Mouse (Mus musculus): ENCODE measurements around the gene Ripply1. TPM values are rescaled to one million over a fixed set of nuclear protein-coding genes. Genes with fewer than 3 reads are reported as not detected.

The Ripply1 gene
- total and polyA plus RNA-seq, 2 experiments from 2014 or later = not detected

GRCm38 (mm10) chrX:139800406-139800878, 18.3 kb upstream of the Ripply1 start, which contains the start of gene Cldn2:
Cldn2 (plus strand) TSS chrX:139800828.
- Histone ChIP-seq H3K9me3 (ENCODE audit: low read length) (no peaks in the 10 kb centered on the region), H3K9ac (replicated peaks; ENCODE audit: low read length) (no peak within 1 kb of the TSS), H3K4me2 (ENCODE audit: low read depth, low read length) (no peak within 1 kb of the TSS), H3K36me3 (ENCODE audit: insufficient read depth, low read length) (no peaks in the 10 kb centered on the region), H3K27me3 (ENCODE audit: insufficient read depth, low read length) (no peaks in the 10 kb centered on the region; the same call in 1 of the 2 replicates), H3K4me1 (ENCODE audit: insufficient read depth, low read length) (no peaks in the 10 kb centered on the region), H3K4me3 (ENCODE audit: low read length) (no peak within 1 kb of the TSS), H3K27ac (no peak within 1 kb of the TSS)
- 70% methylated on average over 8 of the region's 8 CpGs for WGBS
- no peak for ATAC-seq
- TF ChIP-seq CTCF (IDR thresholded peaks at IDR 0.05; ENCODE audit: low read depth) = no peak
- no peak for DNase-seq (ENCODE audit: low spot score)

GRCm38 (mm10) chrX:139799953-139800352, 17.8 kb upstream of the Ripply1 start:
- Histone ChIP-seq H3K4me3 (ENCODE audit: low read length) (no peak overlapping the region), H3K4me1 (ENCODE audit: insufficient read depth, low read length) (no peaks in the 10 kb centered on the region), H3K4me2 (ENCODE audit: low read depth, low read length) (no peak overlapping the region), H3K36me3 (ENCODE audit: insufficient read depth, low read length) (no peaks in the 10 kb centered on the region), H3K27me3 (ENCODE audit: insufficient read depth, low read length) (no peaks in the 10 kb centered on the region; the same call in 1 of the 2 replicates), H3K9me3 (ENCODE audit: low read length) (no peaks in the 10 kb centered on the region), H3K9ac (replicated peaks; ENCODE audit: low read length) (no peak overlapping the region), H3K27ac (no peak overlapping the region)
- TF ChIP-seq CTCF (IDR thresholded peaks at IDR 0.05; ENCODE audit: low read depth) = no peak
- WGBS = 88% methylated on average over 3 of the region's 3 CpGs
- no peak for DNase-seq (ENCODE audit: low spot score)
- no peak for ATAC-seq

- WGBS = 69% methylated on average over 9 of the region's 9 CpGs
- DNase-seq (ENCODE audit: low spot score) (no peak), ATAC-seq (no peak)
These were observed 15.7 kb upstream of the Ripply1 start for GRCm38 (mm10) chrX:139797875-139798274.

GRCm38 (mm10) chrX:139796037-139796436, 13.9 kb upstream of the Ripply1 start:
- Histone ChIP-seq H3K4me1 (ENCODE audit: insufficient read depth, low read length) (no peaks in the 10 kb centered on the region), H3K9me3 (ENCODE audit: low read length) (no peaks in the 10 kb centered on the region), H3K9ac (replicated peaks; ENCODE audit: low read length) (no peak overlapping the region), H3K36me3 (ENCODE audit: insufficient read depth, low read length) (no peaks in the 10 kb centered on the region), H3K4me3 (ENCODE audit: low read length) (no peak overlapping the region), H3K27ac (no peak overlapping the region), H3K27me3 (ENCODE audit: insufficient read depth, low read length) (no peaks in the 10 kb centered on the region; the same call in 1 of the 2 replicates), H3K4me2 (ENCODE audit: low read depth, low read length) (no peak overlapping the region)
- TF ChIP-seq CTCF (IDR thresholded peaks at IDR 0.05; ENCODE audit: low read depth) = no peak
- DNase-seq (ENCODE audit: low spot score) = no peak
- ATAC-seq = no peak
- 80% methylated on average over 6 of the region's 6 CpGs for WGBS

More at GRCm38 (mm10) chrX:139797875-139798274, 15.7 kb upstream of the Ripply1 start:
- Histone ChIP-seq H3K9me3 (ENCODE audit: low read length) (no peaks in the 10 kb centered on the region), H3K27ac (no peak overlapping the region), H3K4me2 (ENCODE audit: low read depth, low read length) (no peak overlapping the region), H3K4me3 (ENCODE audit: low read length) (no peak overlapping the region), H3K27me3 (ENCODE audit: insufficient read depth, low read length) (no peaks in the 10 kb centered on the region; the same call in 1 of the 2 replicates), H3K9ac (replicated peaks; ENCODE audit: low read length) (no peak overlapping the region), H3K36me3 (ENCODE audit: insufficient read depth, low read length) (no peaks in the 10 kb centered on the region), H3K4me1 (ENCODE audit: insufficient read depth, low read length) (no peaks in the 10 kb centered on the region)
- no peak for TF ChIP-seq CTCF (IDR thresholded peaks at IDR 0.05; ENCODE audit: low read depth)

- Histone ChIP-seq H3K36me3 (ENCODE audit: insufficient read depth, low read length) (no peaks in the 10 kb centered on the region), H3K27ac (no peak overlapping the region), H3K4me2 (ENCODE audit: low read depth, low read length) (no peak overlapping the region), H3K9me3 (ENCODE audit: low read length) (no peaks in the 10 kb centered on the region), H3K9ac (replicated peaks; ENCODE audit: low read length) (no peak overlapping the region), H3K4me3 (ENCODE audit: low read length) (no peak overlapping the region), H3K4me1 (ENCODE audit: insufficient read depth, low read length) (no peaks in the 10 kb centered on the region), H3K27me3 (ENCODE audit: insufficient read depth, low read length) (no peaks in the 10 kb centered on the region; the same call in 1 of the 2 replicates)
- DNase-seq (ENCODE audit: low spot score) (no peak), ATAC-seq (no peak)
- WGBS = 86% methylated on average over 7 of the region's 7 CpGs
- no peak for TF ChIP-seq CTCF (IDR thresholded peaks at IDR 0.05; ENCODE audit: low read depth)
These were observed 12.1 kb upstream of the Ripply1 start for GRCm38 (mm10) chrX:139794072-139794845.

- no peak for TF ChIP-seq CTCF (IDR thresholded peaks at IDR 0.05; ENCODE audit: low read depth)
- no peak overlapping the region for H3K27ac ChIP-seq
- no peaks in the 10 kb centered on the region for H3K36me3 ChIP-seq (ENCODE audit: insufficient read depth, low read length)
- no peak overlapping the region for H3K9ac ChIP-seq (replicated peaks; ENCODE audit: low read length)
- H3K27me3 ChIP-seq (ENCODE audit: insufficient read depth, low read length) = no peaks in the 10 kb centered on the region
- no peaks in the 10 kb centered on the region for H3K4me1 ChIP-seq (ENCODE audit: insufficient read depth, low read length)
- ATAC-seq (no peak), DNase-seq (ENCODE audit: low spot score) (no peak)
- H3K4me2 ChIP-seq (ENCODE audit: low read depth, low read length) = no peak overlapping the region
- 50% methylated on average over 1 of the region's 1 CpGs for WGBS
- no peak overlapping the region for H3K4me3 ChIP-seq (ENCODE audit: low read length)
- H3K9me3 ChIP-seq (ENCODE audit: low read length) = no peaks in the 10 kb centered on the region
These were observed 3.6 kb upstream of the Ripply1 start for GRCm38 (mm10) chrX:139785764-139786163.

GRCm38 (mm10) chrX:139783045-139783422, 881 bp upstream of the Ripply1 start:
- no peak for TF ChIP-seq CTCF (IDR thresholded peaks at IDR 0.05; ENCODE audit: low read depth)
- ATAC-seq = no peak
- peak; percentile 21 for DNase-seq (ENCODE audit: low spot score)

More at GRCm38 (mm10) chrX:139783045-139783422, 881 bp upstream of the Ripply1 start:
- 27% methylated on average over 3 of the region's 3 CpGs for WGBS
- H3K36me3 ChIP-seq (ENCODE audit: insufficient read depth, low read length) = no peaks in the 10 kb centered on the region
- H3K27ac ChIP-seq = no peak overlapping the region
- H3K4me1 ChIP-seq (ENCODE audit: insufficient read depth, low read length) = no peaks in the 10 kb centered on the region
- no peaks in the 10 kb centered on the region for H3K27me3 ChIP-seq (ENCODE audit: insufficient read depth, low read length)
- H3K4me2 ChIP-seq (ENCODE audit: low read depth, low read length) = no peak overlapping the region
- H3K9me3 ChIP-seq (ENCODE audit: low read length) = no peaks in the 10 kb centered on the region
- no peak overlapping the region for H3K4me3 ChIP-seq (ENCODE audit: low read length)
- no peak overlapping the region for H3K9ac ChIP-seq (replicated peaks; ENCODE audit: low read length)
